Mouse (Mus musculus): Measurements from ENCODE around the gene Hs3st3a1. TPM values are rescaled to one million over a fixed set of nuclear protein-coding genes. Genes with fewer than 3 reads are reported as not detected.

Hs3st3a1 gene
- not detected for polyA plus RNA-seq (2017; shearing (Covaris generic))

DNA sequence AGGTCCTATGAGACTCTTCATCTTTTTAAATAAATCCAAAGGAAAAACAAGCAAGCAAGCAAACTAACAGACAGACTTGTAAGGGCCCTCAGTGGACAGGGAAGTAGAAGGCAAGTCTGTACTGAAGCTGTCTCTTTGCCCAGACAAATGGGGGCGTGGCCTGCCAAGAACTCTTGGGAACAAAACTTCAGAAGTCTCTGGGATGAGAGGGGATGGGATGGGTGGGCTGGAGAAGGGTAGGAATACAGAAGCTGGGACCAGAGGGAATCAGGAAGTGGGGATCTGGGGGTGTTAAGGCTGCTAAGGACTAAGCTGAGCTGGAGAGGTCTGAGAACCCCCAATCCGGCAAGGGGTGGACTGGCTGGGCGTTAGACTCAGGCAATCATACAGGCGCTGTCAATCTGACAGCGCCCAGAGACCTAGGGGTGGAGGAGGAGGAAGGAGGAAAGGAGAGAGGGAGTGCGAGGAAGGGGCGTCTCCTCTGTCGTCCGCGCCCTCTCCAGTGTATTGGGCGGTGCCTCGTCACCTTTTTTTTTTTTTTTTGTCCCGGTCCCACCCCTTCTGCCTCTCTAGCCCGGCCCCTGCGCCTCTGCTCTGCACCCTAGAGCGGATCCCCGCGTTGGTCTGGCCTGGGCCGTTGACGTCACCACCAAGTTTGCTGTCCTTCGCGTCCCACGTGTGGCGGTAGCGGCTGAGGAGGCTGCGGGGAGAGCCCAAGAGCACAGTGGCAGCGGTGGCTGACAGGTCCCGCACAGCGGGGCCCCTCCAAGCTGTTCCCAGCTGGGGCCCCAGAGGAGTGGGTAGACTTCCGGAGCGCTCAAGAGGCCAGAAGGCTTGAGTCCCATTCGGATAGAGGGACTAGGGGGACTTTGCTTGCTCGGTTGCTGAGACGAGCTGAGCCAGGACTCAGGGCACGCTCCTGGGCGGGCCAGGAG, at the start of gene Hs3st3a1:
Gene Hs3st3a1 (plus strand): TSS at position 722 of the 935 bp plus-strand sequence.
- no peak for ATAC-seq

DNA sequence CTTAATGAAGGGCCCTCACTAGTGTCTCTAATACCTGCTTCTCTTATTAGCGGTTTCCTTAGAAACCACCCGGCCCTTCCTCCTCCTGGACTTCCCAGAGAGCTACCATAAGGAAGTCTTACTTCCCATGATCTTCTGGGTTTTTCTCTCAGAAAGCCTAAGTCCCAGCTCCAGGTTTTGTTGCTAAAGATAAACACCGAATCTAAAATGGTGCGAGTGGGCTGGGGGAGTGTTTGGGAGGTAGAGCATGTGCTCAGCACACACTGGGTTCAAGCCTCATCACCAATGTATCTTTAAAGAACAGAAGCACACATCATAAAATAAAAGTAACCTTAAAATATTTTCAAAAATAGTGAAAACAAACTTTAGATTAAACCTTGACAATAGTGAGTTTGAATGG, 48.8 kb upstream of the Hs3st3a1 start:
- no peak for ATAC-seq

DNA sequence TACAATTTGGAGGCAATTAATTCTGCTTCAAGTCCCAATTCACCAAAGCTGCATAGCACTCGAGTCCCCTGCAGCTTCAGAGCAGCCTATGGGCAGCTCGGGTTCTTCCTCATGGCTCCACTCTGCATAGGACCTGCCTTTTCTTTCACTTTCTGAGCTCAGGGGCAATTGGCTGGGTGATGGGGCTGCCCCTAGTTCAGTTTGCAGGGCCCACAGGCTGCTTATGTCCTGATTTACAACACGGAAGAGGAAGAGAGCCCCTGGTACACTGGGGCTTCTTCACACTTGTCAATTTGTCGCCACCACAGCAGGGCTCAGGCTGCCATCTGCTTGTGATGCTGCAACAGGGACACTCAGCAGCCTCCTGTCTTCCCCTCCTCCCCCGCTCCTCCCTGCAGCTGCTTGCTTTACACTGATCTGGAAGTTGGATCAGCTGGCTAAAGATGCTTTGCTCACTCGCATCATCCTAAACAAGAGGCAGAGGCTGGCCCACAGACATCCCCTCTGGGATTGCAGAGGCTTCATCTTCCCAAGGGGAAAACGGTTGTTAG, 38.7 kb upstream of the Hs3st3a1 start:
- peak; percentile 60 for ATAC-seq

DNA sequence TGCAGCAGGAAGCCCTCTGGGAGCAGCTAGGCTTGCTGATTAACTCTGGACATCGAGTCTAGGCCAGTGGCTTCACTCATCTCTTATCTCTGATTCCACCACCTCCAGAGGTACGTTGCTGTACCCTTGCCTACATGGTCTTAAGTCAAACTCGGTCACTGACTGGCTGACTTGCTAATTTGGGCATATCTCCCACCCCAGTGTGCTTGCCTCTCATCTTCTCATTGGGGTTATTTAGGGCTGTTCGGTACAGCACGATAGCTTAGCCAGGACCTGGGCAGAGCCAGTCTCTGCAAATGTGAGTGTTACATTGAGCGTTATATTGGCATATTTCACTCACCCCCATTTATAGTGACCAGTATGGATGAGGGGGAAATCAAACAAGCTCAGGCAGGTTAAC, 38.2 kb upstream of the Hs3st3a1 start:
- no peak for ATAC-seq

GRCm38 (mm10) chr11:64397612-64398011, 37.5 kb upstream of the Hs3st3a1 start:
- ATAC-seq = no peak

- no peak for ATAC-seq
These were observed 34.5 kb upstream of the Hs3st3a1 start for GRCm38 (mm10) chr11:64400534-64401093.

DNA sequence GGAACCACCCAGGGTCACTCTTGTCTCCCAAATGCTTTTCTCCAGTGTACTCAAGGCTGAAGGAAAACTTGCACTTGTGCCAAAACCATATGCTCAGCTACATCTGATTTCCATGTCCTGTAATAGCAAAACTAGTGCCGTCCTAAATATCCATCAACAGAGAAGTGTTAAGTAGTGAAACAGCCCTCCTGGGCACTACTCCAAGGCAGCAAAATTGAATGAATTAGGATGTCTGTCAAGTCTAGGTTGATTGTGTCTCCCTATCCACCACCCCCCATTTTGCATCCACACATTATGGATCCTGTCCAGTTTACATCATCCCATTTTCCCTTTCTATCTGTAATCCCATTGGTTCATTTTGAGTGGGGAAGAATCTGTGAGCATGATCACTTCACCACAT, 16.2 kb upstream of the Hs3st3a1 start:
- no peak for ATAC-seq

GRCm38 (mm10) chr11:64435546-64436411, 647 bp downstream of the Hs3st3a1 start:
- ATAC-seq = no peak

GRCm38 (mm10) chr11:64436412-64436727, 1.2 kb downstream of the Hs3st3a1 start, which contains the start of gene F930015N05Rik:
F930015N05Rik (minus strand) TSS chr11:64436653.
- no peak for ATAC-seq

DNA sequence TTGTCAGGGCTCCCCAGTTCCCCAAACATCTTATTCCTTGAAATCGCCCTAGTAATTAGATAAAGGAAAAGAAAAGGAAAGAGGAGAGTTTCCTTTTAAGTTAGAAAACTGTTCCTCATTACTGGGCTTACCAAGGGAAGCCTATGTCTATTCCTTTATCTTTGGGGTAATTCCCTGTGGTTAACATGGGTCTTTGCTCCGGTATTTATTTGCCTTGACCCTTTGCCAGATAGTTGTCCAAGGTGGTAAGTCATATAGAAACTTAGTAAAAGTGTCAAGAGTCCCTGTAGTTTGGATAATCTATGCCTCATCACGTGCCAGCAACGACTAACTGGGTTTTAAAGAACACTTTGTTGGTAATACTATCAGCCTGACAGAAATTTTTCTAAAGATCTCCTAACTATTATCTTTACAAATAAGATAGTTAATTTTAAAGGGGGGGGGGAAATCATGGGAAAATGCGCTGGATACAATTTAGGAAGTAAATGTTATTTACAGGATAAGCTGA, 1.7 kb downstream of the Hs3st3a1 start:
- no peak for ATAC-seq

DNA sequence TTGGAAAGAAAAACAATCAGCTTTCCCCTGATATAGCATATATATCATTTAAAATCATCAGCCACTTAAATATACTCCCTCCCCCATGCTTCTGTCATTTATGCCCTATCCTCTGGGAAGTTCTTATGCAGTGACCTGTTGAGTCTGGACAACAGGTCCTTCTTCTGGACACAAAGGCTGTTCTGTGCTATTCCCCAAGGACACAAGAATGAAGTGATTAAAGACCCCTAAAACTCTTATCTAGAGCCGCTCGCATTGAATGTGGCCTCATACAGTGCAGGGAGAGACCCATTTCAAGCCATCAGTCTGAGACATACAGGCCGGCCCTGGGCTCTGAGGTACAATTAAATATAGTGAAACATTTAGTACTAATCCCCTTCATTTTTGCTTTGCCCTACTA, 2.6 kb downstream of the Hs3st3a1 start:
- ATAC-seq = no peak

DNA sequence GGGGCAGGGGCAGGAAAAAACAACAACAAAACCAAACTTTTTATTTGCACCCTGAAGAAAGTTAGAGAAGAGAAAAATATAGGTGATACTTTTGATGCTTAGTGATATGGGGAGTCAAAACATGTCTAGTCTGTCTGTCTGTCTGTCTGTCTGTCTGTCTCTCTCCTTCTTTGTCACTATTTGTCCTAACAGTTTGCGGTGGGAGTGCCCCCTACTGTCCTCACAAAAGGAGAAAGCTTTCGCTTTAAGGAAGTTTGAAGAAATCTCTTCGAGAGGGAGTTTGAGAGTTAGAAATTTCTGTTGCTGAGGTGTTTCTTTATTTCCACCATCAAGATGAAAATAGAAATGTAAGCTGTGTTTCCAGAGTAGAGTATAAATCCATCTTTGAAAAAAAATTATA, 3.8 kb downstream of the Hs3st3a1 start:
- ATAC-seq = no peak

GRCm38 (mm10) chr11:64442119-64442518, 7.0 kb downstream of the Hs3st3a1 start:
- no peak for ATAC-seq

DNA sequence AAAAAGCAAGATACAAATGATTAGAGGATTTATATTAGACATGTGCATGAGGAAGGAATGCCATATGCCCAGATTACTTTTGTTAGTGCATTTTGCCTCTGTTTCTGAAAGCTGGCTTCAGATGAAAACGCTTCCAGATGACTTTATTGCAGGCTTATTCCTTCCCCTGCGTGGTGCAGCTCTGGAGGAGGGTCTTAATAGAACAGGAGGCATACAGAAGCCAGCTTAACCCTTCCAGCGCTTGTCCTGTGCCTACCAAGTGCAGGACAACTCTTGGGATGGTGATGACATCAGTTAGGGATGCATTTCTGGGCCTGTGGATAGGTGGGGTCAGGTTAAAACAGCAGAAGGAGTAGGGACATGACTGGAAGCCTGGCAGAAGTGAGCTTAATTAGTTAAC, 7.6 kb downstream of the Hs3st3a1 start:
- no peak for ATAC-seq

GRCm38 (mm10) chr11:64445227-64445626, 10.1 kb downstream of the Hs3st3a1 start:
- no peak for ATAC-seq

- no peak for ATAC-seq
These were observed 13.6 kb downstream of the Hs3st3a1 start for GRCm38 (mm10) chr11:64448586-64449315.

- ATAC-seq = no peak
These were observed 26.6 kb downstream of the Hs3st3a1 start for GRCm38 (mm10) chr11:64461746-64462145.

- ATAC-seq = no peak
These were observed 33.6 kb downstream of the Hs3st3a1 start for GRCm38 (mm10) chr11:64468737-64469136.

DNA sequence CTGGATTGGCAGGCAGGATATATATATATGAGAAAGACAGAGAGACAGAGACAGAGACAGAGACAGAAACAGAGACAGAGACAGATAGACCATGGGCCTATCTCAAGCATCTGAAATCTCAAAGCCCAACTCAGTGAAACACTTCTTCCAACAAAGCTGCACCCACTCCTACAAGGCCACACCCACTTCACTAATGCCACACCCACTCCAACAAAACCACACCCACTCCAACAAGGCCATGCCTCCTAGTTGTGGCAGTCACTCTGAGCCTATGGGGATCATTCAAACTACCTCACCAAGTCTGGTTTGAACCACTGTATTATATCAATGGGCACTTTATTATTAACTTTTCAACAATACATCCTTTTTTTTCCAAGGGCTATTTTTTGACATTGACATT, 35.6 kb downstream of the Hs3st3a1 start:
- ATAC-seq = no peak

GRCm38 (mm10) chr11:64473679-64474078, 38.5 kb downstream of the Hs3st3a1 start:
- ATAC-seq = no peak

DNA sequence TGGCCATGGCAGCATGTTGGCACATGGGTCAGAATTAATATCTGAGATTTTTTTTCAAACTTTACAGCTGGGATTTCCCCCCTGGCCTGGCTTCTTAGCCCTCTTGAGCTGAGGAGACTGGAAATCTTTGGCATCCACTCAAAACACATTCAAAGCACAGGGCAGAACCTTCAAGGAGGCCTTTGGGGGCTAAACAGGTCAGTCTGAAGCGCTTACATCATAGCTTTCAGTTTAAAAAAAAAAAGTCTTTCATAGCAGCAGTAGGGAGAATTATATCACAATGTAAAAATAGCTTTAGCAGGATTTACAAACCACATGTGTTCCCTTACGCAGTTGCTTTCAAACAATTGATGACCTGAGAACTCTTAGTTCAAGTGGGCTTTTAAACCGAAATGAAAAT, 46.3 kb downstream of the Hs3st3a1 start:
- ATAC-seq = no peak

All from CD4-positive, CD25-positive, alpha-beta regulatory T cell, adult 4 months (primary cell).